Mouse (Mus musculus) cerebellum, postnatal 14 days (tissue): ENCODE measurements around the gene Gpsm2.
"Not testable (repeated sequence)": the region's sequence is repeated elsewhere in the genome, so short reads cannot be mapped to it uniquely, and the experiment has no call there.

Experiments
- DNase-seq, 2 experiments: peaks; one replicate each; pipeline ENCODE4 v3.0.0; 2021; ENCODE audit warnings: mixed read lengths in 2 of 2

Gene Gpsm2

GRCm38 (mm10) chr3:108726413-108726812 lies 4.3 kb upstream of the Gpsm2 start:
- DNase-seq, result no peak

GRCm38 (mm10) chr3:108721076-108721991 lies 775 bp downstream of the Gpsm2 start:
- DNase-seq, result peak; percentile 53 to 59

DNA sequence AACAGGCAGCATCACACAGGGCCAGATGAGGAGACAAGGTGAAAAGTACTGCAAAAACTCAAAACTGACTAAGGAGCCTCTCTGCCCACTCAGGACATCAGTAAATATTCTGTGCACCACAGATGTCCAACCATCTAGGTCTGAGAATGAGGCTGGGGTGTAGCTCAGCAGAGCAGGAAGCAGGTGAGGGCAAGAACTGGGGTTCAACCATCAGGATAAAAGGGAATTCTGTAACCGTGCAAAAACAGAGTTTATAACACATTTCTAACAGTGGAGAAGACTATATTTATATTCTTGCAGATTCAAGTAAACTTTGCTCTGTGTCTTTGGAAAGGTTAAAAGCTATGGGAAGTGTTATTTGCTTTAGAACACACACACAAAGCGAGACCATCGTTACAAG lies 2.3 kb downstream of the Gpsm2 start:
- DNase-seq, result no peak

DNA sequence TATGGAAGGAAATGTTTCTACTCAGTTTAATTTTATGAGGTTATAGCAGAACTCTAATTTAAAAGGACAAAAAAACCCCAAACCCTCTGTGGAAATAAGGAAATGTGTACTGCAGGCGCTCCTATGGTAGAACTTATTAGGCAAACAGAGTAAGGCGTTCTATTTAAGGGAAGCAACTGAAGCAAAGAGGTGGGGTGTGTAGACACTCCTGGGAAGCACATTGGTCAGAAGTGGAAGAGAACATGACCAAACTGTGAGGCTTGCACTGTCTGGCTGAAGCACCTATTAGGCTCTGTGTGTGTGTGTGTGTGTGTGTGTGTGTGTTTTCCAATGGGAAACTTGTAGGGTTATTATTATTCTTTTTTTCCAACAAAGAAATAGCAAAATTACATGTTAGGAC lies 2.8 kb downstream of the Gpsm2 start:
- DNase-seq, result no peak

GRCm38 (mm10) chr3:108717896-108718502 lies 4.1 kb downstream of the Gpsm2 start:
- no peak for DNase-seq

DNA sequence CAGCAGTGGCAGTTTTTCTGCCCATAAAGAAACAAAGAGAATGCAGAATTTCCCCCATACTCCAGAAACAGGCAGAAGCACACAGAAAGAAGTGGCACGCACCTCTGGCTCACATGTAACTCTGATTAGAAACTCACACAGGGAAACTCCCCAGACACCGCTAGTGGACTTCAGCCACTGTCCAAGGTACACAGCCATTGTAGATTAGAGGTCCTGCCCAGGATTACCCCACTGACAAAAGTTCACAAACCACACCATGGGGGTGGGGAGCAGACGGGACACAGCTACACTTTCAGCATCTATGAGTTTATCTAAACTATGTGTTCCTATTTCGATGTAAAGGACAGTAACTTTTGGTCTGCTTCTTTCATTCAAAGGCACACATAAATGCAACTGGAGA lies 7.3 kb downstream of the Gpsm2 start:
- DNase-seq, result no peak

DNA sequence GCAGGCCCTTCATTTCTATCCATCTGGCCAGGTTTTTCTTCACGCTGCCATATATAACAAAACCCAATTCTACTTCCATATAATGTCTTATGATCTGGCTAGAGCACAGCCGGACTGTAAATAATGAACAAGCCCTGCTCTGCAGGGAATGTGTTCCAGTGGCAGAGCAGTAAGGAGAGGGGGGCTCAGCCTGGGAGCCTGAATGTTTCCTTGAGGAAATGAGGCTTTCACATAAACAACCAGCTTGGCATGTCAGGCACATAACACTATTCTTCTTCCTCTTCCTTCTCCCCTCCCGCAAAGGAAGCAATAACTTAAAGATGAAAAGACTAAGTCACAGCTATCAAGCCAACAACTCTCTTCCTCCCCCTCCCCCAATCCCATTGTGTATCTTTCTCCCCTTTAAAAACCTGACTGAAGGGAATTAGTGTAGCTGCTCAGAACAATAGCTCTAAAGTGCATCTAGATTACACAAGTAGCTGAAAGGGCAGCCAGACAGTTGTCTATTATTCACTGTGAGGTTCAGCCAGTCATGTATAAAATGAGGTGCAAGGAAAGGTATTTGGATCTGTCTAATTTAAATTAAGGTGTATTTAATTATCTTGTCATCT lies 8.9 kb downstream of the Gpsm2 start:
- DNase-seq, result no peak

DNA sequence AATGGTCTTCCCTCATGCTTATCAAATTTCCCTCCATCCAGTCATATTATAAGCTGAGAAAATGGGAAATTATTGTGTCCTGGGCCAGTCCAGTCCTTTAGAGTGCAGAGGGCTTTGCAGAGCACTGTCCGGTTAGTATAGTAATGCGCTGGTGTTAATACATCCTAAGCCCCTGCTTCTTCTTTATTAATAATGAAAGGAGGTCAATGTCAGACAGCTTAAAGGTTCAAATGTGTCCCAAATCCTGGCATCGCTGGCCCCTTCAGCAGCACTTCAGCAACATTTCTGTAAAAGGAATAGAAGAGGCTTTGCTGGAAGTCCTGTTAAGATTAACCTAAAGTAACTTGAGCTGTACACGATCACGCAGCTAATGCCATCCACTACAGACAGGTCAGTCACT lies 10.8 kb downstream of the Gpsm2 start:
- DNase-seq, result no peak

GRCm38 (mm10) chr3:108702789-108703188 lies 19.3 kb downstream of the Gpsm2 start:
- no peak for DNase-seq

DNA sequence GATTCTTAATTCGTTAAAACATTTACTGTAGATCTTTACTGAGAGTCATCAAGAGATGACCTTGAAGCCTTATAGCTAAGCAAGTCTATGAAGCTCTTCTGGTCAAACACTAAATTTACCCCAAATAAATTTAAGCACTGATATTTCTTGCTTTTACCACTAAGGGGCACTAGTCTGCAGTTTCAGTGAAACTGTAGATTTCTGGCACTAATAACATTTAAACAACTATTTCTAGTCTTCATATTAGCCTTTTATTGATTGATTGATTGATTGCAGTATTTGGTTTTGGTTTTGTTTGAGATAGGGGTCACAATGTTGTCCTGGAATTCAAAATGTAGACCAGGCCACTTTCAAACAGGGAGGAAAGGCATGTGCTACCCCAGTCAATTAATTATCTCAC lies 20.9 kb downstream of the Gpsm2 start:
- no peak for DNase-seq

GRCm38 (mm10) chr3:108699786-108700185 lies 22.3 kb downstream of the Gpsm2 start:
- no peak for DNase-seq

- DNase-seq, result no peak
Measured at GRCm38 (mm10) chr3:108698662-108699061, 23.4 kb downstream of the Gpsm2 start.

DNA sequence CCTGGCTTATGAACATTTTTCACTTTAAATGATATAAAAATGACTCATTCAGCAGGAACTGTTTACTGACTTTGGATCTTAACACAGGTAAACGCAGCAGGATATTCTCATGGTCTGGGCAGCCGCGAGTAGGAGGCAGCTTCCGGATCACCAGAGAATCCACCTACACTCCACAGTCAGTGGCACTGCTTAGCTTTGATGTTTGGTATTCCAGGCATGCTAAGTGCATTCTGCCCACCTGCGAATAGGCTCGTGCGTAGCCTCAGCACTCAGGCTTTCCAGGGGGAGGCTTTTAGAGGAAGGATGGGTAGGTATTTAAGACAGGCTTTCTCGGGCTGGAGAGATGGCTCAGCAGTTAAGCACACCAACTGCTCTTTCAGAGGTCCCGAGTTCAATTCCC lies 27.8 kb downstream of the Gpsm2 start:
- no peak for DNase-seq

GRCm38 (mm10) chr3:108689979-108690378 lies 32.1 kb downstream of the Gpsm2 start:
- no peak for DNase-seq

GRCm38 (mm10) chr3:108689446-108689845 lies 32.7 kb downstream of the Gpsm2 start:
- DNase-seq, result no peak

DNA sequence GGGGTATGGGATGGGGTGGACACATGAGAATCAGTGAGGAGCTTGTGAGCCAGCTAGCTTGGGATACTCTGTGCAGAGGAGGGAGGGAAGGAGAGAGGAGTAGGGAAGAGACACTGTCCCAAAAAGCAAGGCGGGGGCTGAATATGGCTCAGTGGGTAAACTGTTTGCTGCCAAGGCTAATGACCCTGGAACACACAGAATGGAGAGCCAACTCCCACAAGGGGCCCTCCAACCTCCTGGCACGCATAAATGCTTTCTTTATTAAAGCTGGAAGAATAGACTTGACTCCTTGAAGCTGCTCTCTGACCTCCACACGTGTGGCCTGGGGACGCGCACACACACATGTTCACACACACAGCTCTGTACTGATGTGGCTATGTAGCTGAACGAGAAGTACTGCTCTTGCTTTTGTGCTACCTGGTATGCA lies 33.1 kb downstream of the Gpsm2 start:
- DNase-seq, result peak in 1 of 2 experiments; percentile 5

- DNase-seq, result no peak
Measured at GRCm38 (mm10) chr3:108685701-108686100, 36.4 kb downstream of the Gpsm2 start.

DNA sequence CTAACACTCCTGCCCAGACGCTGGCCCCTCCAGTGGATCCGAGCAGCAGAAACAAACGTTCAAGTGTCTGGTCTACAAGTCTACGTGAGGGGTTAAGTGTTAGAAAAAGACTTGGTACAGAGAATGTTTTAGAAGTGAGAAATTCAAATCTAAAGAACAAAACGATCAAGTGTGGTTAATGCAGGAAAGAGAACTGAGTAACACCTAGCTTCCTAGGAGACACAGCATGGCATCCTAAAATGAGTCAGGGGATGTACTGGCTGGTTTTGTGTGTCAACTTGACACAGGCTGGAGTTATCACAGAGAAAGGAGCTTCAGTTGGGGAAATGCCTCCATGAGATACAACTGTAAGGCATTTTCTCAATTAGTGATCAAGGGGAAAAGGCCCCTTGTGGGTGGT lies 38.5 kb downstream of the Gpsm2 start:
- not testable (repeated sequence) for DNase-seq

GRCm38 (mm10) chr3:108681004-108681403 lies 41.1 kb downstream of the Gpsm2 start:
- DNase-seq, result no peak

DNA sequence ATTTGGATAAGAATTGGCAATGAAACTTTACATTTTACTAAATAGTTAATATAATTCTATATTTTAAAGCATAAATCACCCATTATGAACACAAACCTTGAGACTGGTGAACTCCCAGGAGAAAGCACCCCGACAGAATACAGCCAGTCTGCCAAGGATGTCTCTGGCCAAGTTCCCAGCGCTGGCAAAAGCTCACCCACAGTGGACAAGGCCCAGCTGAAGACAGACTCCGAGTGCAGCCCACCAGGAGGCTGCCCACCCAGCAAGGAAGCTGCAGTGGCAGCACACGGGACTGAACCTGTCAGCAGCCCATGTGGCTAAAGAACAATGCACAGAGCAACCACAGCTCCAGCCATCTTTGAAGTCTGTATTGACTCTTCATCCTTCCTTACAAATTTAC lies 45.5 kb downstream of the Gpsm2 start:
- peak; percentile 18 to 31 for DNase-seq

DNA sequence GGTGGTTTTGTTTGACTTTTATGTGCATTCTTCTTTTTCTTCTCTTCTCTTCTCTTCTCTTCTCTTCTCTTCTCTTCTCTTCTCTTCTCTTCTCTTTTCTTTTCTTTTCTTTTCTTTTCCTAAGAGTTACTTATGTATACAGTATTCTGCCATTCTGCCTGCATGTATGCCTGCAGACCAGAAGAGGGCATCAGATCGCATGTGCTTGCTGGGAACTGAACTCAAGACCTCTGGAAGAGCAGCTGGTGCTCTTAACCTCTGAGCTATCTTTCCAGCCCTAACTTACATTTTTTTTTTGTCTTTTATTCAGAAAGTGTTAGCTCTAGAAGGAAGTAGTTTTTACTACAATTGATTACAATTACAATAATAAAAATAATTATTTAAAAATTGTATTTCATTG lies 61.2 kb downstream of the Gpsm2 start:
- no peak for DNase-seq

- no peak for DNase-seq
Measured at GRCm38 (mm10) chr3:108658612-108659011, 63.5 kb downstream of the Gpsm2 start.

DNA sequence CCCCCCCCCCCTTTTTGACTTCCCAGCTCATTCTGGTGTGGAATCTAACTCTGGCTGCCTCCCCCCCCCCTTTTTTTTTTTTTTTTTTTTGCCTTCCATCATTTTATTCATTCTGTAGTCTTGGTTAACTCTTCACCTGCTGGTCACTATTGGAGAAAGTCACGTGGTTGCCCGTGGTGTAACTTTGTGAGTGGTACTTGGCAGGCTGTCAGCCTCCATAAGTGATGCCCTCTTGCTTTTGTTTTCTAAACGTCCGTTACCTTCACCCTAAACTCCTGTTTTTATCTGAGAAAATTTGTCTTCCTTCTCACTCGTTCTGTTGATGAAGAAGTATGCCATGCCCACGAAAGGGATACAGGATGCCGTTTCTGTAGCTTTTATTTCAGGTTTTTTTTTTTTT lies 66.6 kb downstream of the Gpsm2 start:
- no peak for DNase-seq

DNA sequence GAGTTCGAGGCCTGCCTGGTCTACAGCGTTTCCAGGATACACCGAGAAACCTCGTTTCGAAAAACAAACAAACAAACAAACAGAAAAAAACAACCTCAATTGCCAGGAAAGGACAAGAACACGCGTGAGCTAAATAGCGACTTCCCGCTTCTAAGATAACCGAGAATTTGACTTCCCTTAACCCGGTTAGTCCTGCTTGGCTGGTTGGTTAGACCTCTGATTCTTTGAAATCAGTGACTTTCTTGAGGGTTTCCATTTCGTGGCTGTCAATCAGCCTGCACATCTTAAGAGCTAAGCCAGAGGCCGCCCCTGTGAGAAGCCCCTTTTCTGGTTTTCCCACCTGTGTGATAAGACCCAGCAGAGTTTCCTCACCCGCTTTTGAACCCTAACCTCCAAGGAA lies 67.5 kb downstream of the Gpsm2 start:
- no peak for DNase-seq
